Mouse (Mus musculus): Measurements from ENCODE around the gene Arhgef10l.

DNA sequence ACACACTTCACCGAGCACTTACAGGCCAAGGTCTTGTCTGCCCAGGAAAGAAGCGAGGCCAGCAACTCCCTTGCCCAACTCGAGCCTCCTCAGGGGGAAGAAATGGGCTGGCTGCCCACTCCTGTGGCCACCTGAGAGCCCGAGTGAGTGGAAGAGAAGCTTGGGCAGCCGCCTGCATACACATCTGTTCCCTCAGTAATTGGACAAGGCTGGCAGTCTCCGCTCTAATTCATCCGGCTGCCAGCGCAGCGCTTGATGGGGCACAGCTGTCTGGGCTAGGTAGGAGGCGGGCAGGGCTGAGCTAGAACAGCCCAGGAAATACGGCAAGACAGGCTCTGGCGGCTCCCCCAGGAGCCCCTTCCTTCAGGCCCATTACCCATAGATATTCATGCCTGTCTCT is 115.8 kb downstream of the Arhgef10l start:
- no peak for TF ChIP-seq POLR2A (IDR thresholded peaks at IDR 0.05; ENCODE audit: control insufficient read depth, low read depth, low read length)
- TF ChIP-seq CTCF (IDR thresholded peaks at IDR 0.05; ENCODE audit: control insufficient read depth, insufficient read depth, insufficient replicate concordance, low read depth, low read length): no peak
